Mouse (Mus musculus) layer of hippocampus, adult 18-20 months (tissue): ENCODE results near the gene Gm6040. TPM values are rescaled to one million over a fixed set of nuclear protein-coding genes. Genes with fewer than 3 reads are reported as not detected.

Experiments used
- DNase-seq, 2 experiments: peaks; one replicate each; pipeline ENCODE4 v3.0.0; 2022; ENCODE audit warnings: low spot score in 2 of 2
- long read RNA-seq: library from polyadenylated mRNA; stranded (forward); transcript quantifications from one replicate; pipeline ENCODE4 v2.0.0, GENCODE M21; 2021
- total RNA-seq, 2 experiments: library from RNA; stranded (reverse); gene quantifications; 2 replicates each; pipeline ENCODE4 v1.2.3; 2021

Gene Gm6040
- total RNA-seq: not detected
- long read RNA-seq: 0 reads

GRCm38 (mm10) chr8:20921971-20922370 lies at the start of gene Gm6040:
Gm6040 (minus strand) TSS chr8:20922071.
- DNase-seq: no peak

DNA sequence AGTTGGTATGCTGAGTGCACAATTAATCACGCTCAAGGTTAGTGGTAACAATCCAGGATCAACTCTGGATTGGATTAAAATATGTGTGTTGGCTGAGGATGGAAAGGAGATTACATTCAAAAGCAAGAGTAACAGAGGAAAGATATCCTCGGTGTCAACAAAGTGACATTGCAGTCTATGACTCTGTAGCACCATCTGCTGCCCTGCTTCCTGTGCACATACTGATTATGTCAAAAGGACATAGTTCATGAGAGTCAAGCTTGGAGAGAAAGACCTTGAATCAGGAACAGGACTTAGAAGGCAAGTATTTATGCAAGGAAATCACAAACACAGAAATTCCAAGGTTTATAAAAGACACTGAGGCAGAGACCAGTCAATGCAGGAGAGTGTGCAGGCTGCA lies 42.7 kb upstream of the Gm6040 start:
- DNase-seq: no peak

- DNase-seq: no peak
Measured at GRCm38 (mm10) chr8:20944610-20945009, 22.7 kb upstream of the Gm6040 start, which contains the start of gene AY761185. AY761185 (minus strand) TSS chr8:20944710.

DNA sequence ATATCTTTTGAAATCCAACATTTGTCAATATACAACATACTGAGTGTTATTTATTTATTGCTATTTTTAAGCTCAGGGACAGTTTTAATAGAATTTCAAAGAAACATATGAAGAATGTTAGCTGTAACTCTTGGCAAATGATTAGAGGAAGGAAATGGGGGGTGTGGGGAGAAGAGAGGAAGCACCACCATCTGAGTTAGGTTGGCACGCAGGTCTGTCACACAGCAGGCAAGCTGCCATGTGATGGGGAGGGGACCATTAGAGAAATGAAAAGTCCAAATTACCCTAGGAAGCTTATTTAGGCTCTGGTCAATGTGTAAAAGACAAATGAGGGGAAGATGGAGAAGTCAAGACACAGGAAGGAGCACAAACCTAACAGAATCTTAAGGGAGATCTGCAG lies 9.6 kb downstream of the Gm6040 start:
- no peak for DNase-seq

DNA sequence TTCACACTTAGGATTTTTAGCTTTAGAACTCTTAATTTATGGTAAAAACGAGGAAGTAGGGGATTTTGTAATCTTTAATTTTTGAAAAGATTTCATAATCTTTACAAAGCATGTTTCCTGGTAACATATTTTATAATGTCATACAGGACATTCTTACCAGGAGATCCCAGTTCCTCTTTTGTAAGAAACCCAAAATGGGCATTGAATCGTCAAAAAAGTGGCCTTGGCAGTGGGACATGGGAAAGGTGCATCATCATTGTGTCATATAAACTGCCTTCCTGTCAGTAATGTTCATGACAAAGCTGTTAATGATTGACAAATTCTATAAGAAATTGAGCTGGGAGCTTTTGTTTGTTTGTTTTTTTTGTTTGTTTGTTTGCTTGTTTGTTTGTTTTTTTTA lies 13.6 kb downstream of the Gm6040 start:
- DNase-seq: no peak

GRCm38 (mm10) chr8:20907119-20907518 lies 14.8 kb downstream of the Gm6040 start:
- no peak for DNase-seq

- DNase-seq: no peak
Measured at GRCm38 (mm10) chr8:20902527-20902926, 19.3 kb downstream of the Gm6040 start, which contains the start of gene Gm15056. Gm15056 (minus strand) TSS chr8:20902627.

- DNase-seq: no peak
Measured at GRCm38 (mm10) chr8:20892369-20892768, 29.5 kb downstream of the Gm6040 start, which contains the start of gene Defb33. Defb33 (plus strand) TSS chr8:20892669.

DNA sequence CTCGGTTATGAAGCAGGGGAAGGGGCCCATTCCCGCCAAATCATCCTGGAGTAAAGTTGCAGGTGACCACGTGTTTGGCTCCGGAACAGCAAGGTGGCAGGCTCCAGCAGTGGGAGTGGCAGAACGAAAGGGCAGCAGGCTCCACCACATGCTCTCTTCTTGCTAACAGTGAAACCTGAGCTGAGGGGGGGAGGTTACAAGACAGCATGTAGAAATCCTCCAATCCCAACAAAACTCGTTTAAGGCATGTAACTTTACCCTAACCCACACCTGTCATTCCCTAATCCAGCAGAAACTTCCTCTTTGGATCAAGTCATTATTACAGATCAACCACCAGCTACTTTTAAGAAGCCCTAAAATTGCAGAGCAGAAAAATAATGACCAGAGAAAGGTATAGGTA lies 47.3 kb downstream of the Gm6040 start:
- no peak for DNase-seq

Other genes with a start within 250 kb of the Gm6040 start
- gene Defb33, start 29.4 kb downstream of the Gm6040 start, total RNA-seq: not detected
- not detected for gene Gm15056, start 19.4 kb downstream of the Gm6040 start, total RNA-seq
- not detected for gene AY761185, start 22.6 kb upstream of the Gm6040 start, total RNA-seq
- gene Defa21, start 103.5 kb upstream of the Gm6040 start, total RNA-seq: not detected
- gene Defa23, start 133.0 kb upstream of the Gm6040 start, total RNA-seq: not detected
- not detected for gene Defa35, start 143.0 kb upstream of the Gm6040 start, total RNA-seq
- gene Defa25, start 162.4 kb upstream of the Gm6040 start, total RNA-seq: not detected
- gene Gm14851, start 174.0 kb upstream of the Gm6040 start, total RNA-seq: not detected
- gene Defa30, start 212.6 kb upstream of the Gm6040 start, total RNA-seq: not detected
- not detected for gene Defa22, start 240.2 kb upstream of the Gm6040 start, total RNA-seq